Mouse (Mus musculus) R1 (cell line): ENCODE measurements at regions not wholly inside any gene's neighbourhood (a gene's known extent, or its start where the extent isn't known, plus 50 kb on each side); places are given as distances from the start of the nearest gene placed in this dataset.

Experiments
- DNase-seq: peaks from one replicate; pipeline ENCODE4 v3.0.0-alpha.2; 2018; ENCODE audit warnings: low read depth, low spot score

GRCm38 (mm10) chr10:120616406-120617015 lies 140.2 kb upstream of the Hmga2 start:
- DNase-seq: no peak

- no peak for DNase-seq
These were observed 136.1 kb upstream of the Hmga2 start for GRCm38 (mm10) chr10:120612351-120612750.

GRCm38 (mm10) chr10:120610076-120610475 lies 133.8 kb upstream of the Hmga2 start:
- peak; percentile 82 for DNase-seq

DNA sequence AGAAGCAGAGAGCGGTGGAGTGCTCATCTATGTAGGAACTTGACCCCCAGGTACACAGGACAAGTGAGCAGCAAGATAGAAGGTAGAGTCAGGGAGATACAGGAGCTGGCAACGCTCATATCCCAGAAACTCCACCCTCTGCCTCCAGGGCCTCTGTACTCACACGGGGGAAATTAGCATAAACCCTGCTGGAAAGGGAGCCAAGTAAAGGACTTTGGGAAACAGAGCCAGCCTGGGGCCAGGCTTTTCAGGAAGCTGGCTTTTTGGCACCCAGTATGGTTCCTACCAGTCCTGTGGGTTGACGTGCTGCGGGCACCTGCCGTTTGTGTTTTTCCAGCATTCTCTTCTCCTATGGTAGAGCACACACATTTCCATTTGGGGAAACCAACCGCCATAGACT lies 128.2 kb upstream of the Hmga2 start:
- peak; percentile 62 for DNase-seq

DNA sequence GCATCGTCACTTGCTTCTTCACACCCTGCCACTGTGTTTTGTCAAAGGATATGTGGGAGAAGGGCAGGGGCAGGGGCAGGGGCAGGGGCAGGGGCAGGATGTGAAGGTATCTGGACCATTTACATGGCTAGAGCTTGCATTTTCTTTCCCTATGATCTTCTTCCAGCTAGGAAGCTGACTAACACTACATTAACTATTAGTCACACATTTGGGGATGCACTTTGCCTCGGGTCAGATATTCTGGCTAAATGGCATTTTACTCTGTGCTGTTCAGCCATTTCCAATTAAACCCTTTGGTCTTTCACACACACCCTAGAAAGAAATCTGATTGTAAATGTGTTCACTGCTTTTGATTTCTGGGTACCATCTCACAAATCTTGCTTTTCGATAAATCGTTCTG lies 126.9 kb upstream of the Hmga2 start:
- no peak for DNase-seq

- no peak for DNase-seq
These were observed 124.5 kb upstream of the Hmga2 start for GRCm38 (mm10) chr10:120600735-120601134.

GRCm38 (mm10) chr10:120599551-120599950 lies 123.3 kb upstream of the Hmga2 start:
- DNase-seq: no peak

GRCm38 (mm10) chr10:120597320-120597887 lies 121.1 kb upstream of the Hmga2 start:
- no peak for DNase-seq

DNA sequence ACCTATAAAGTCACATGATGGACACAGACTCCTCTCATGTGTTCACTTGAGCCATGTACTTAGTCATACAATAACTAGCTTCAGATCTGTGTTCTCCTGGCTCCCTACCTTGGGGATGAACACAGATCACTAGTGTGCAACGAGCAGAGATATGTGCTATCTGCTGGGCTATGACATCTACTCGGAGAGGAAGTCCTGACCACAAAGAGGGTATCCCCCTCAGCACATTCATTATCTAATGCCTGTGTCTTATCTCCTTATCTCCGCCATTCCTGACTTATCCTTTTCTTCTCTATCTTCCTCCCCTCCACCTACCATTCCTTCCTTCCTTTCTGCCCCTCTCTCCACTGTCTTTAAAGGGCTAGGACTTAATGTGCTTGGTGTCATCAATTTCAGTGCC lies 118.9 kb upstream of the Hmga2 start:
- DNase-seq: no peak

DNA sequence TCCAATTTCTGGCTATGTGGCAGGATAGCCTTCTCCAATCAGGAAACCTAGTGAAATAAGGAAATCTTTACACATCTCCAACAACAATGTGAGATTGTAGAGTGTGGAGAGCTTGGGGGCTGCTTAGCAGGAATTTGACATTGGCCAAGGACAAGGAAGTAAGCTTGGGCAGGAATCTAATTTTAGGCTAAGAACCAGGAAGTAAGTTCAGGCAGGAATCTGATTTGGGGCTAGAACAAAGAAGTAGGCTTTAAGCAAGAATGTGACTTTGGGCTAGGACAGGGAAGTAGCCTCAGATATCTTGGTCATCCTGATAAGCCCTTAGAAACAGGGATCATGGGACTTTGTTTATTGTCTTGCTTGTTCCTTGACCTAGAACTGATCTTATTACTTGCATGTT lies 117.6 kb upstream of the Hmga2 start:
- peak; percentile 91 for DNase-seq

DNA sequence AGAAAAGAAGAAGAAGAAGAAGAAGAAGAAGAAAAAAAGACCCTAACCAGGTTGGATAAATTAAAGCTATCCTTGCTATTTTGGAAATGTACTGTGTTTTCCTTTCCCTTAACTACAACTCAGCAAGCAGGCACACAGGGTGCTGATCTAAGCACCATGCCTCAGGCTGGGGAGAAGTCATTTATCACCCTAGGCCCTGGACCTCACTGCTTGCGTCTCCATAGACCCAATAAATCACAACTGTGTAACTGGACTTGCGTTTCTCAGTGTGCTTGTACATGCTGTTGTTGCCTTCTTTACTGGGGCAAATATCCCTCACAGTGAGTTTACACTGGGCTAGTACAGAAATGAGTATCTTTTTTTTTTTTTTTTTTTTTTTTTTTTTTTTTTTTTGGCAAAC lies 113.4 kb upstream of the Hmga2 start:
- no peak for DNase-seq

GRCm38 (mm10) chr10:120587854-120588633 lies 111.8 kb upstream of the Hmga2 start:
- no peak for DNase-seq

DNA sequence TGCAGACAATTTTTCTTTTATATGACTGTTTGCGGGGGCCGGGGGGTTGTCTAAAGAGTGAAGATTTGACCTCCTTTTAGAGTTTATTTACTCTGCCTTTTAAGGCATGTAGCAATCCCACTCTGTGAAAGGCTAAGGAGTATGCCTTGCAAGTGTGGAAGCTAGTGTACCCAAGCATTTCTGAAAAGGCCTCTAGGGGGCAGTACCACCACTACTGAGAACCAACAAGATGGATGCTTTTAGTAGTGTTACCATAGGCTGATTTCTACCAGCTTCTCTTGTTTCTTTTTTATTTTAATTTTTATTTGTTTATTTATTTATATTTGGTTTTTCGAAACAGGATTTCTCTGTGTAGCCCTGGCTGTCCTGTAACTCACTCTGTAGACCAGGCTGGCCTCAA lies 110.9 kb upstream of the Hmga2 start:
- DNase-seq: peak; percentile 65

- DNase-seq: no peak
These were observed 106.2 kb upstream of the Hmga2 start for GRCm38 (mm10) chr10:120582497-120582896.

GRCm38 (mm10) chr10:120581547-120581946 lies 105.3 kb upstream of the Hmga2 start:
- no peak for DNase-seq

GRCm38 (mm10) chr10:120576886-120577285 lies 100.6 kb upstream of the Hmga2 start:
- DNase-seq: no peak

DNA sequence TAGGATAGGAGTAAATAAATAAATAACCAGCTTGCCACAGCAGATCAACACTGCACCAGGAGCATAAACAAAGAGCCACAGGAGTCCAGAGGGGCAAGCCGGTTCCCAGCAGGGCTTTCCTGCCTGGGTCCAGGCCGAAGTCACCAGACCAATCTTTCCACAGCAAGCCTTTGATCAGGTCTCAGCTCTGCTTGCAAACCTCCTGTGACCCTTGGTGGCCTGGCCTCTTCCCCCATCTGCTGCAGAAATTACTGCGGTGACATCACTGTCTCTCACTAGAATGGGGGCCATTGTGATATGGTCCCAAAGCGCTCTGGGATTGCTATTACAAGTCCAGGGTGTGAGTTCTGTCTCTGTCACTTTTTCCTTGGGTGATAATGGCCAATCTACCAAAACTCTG lies 99.9 kb upstream of the Hmga2 start:
- DNase-seq: no peak

DNA sequence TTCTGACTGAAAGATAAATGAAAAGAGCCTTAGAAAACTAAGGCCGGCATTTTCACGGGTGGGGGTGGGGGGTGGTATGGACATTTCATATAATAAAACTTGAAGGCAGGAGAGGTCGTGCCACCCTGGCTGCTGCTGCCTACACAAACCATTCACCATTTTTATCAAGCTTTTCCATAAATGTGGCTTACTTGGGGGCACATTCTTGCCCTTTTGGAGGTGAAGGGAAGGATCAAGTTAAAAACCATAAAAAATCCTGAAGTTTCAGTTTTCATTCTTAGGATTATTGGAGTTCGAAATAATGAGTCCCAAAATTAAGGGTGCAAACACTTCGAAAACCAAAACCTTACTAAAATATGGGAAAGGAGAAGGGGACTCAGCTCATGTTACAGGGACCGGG lies 95.1 kb upstream of the Hmga2 start:
- DNase-seq: no peak

- DNase-seq: peak; percentile 80
These were observed 89.7 kb upstream of the Hmga2 start for GRCm38 (mm10) chr10:120565992-120566391.

- no peak for DNase-seq
These were observed 88.6 kb upstream of the Hmga2 start for GRCm38 (mm10) chr10:120564859-120565258.

- DNase-seq: no peak
These were observed 87.7 kb upstream of the Hmga2 start for GRCm38 (mm10) chr10:120563926-120564325.

- no peak for DNase-seq
These were observed 85.6 kb upstream of the Hmga2 start for GRCm38 (mm10) chr10:120561821-120562220.

- no peak for DNase-seq
These were observed 81.7 kb upstream of the Hmga2 start for GRCm38 (mm10) chr10:120557850-120558447.
